Mouse (Mus musculus) myocyte (in vitro differentiated cells): ENCODE results near the gene Lmtk2.

Source experiments
- POLR2A ChIP-seq: IDR thresholded peaks from one replicate; pipeline ENCODE4 v1.6.1; 2011; ENCODE audit warnings: low read depth, mild to moderate bottlenecking, control low read depth, moderate library complexity; ENCODE audit not compliant: insufficient read length
- REST ChIP-seq: IDR thresholded peaks from one replicate; pipeline ENCODE4 v1.6.1; 2011; ENCODE audit warnings: mild to moderate bottlenecking, control low read depth, moderate library complexity; ENCODE audit not compliant: insufficient read depth, insufficient read length

DNA sequence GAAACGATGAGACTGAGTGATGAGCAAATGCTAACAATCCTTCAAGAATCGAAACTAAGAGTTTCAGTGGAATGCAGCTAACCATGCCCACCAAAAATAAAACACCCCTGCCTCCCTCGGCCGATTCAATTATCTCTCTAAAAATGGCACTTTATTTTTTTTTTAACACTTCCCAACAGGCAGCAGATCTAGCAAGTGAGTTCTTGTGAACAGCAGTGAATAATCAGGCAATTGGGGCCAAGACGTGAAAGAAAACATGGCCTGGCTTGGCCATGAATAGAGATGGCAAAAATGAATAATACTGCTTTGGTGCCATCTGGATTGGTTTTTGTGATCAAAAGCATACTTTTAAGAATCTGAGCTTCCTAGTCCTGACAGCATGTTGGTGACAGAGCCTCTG lies 18.2 kb upstream of the Lmtk2 start:
- TF ChIP-seq POLR2A, result no peak
- TF ChIP-seq REST, result no peak
